Mouse (Mus musculus) neutrophil, adult 83 days (primary cell): ENCODE data around the gene Adprhl1. TPM values are rescaled to one million over a fixed set of nuclear protein-coding genes. Genes with fewer than 3 reads are reported as not detected.

Source experiments
- total RNA-seq, 2 experiments: library from RNA; stranded (reverse); gene quantifications; one replicate each; pipeline ENCODE4 v1.2.4; 2023

The Adprhl1 gene
- under 1 TPM; 0.75 to 0.99 TPM for total RNA-seq

GRCm38 (mm10) chr8:13254019-13254418 lies at the start of gene Adprhl1:
Gene Adprhl1, minus strand, starts transcription at chr8:13254162.

GRCm38 (mm10) chr8:13287692-13288623 lies 34.0 kb upstream of the Adprhl1 start, which contains the start of the genes Dcun1d2 and Tmco3:
Gene Dcun1d2, minus strand, starts transcription at chr8:13288131.
Gene Tmco3, plus strand, starts transcription at chr8:13288190.

GRCm38 (mm10) chr8:13200301-13201012 lies 53.5 kb downstream of the Adprhl1 start, which contains the start of gene Grtp1:
Gene Grtp1, minus strand, starts transcription at chr8:13200620.

Other genes starting within 250 kb of the Adprhl1 start
- gene F7, start 228.1 kb downstream of the Adprhl1 start, total RNA-seq = 1 to 10 TPM; 1.6 to 1.9 TPM
- 10 to 100 TPM; 43.8 to 57.0 TPM for gene F10, start 216.9 kb downstream of the Adprhl1 start, total RNA-seq
- under 1 TPM; 0.11 to 0.13 TPM for gene Proz, start 193.2 kb downstream of the Adprhl1 start, total RNA-seq
- 10 to 100 TPM; 23.7 to 24.5 TPM for gene Pcid2, start 148.7 kb downstream of the Adprhl1 start, total RNA-seq
- 10 to 100 TPM; 50.1 to 51.1 TPM for gene Cul4a, start 148.5 kb downstream of the Adprhl1 start, total RNA-seq
- gene Lamp1, start 95.0 kb downstream of the Adprhl1 start, total RNA-seq = 100 to 1,000 TPM; 332 to 340 TPM
- under 1 TPM; 0.66 to 0.99 TPM for gene Grtp1, start 53.5 kb downstream of the Adprhl1 start, total RNA-seq
- 10 to 100 TPM in 1 of 2 experiments, 1 to 10 TPM in 1; 9.3 to 10.7 TPM for gene Dcun1d2, start 34.0 kb upstream of the Adprhl1 start, total RNA-seq
- gene Tmco3, start 34.0 kb upstream of the Adprhl1 start, total RNA-seq = 10 to 100 TPM; 48.6 to 49.7 TPM
- 100 to 1,000 TPM; 173 to 183 TPM for gene Tfdp1, start 84.6 kb upstream of the Adprhl1 start, total RNA-seq
- not detected for gene Atp4b, start 142.7 kb upstream of the Adprhl1 start, total RNA-seq
- not detected for gene Grk1, start 150.9 kb upstream of the Adprhl1 start, total RNA-seq
- not detected for gene Tmem255b, start 181.0 kb upstream of the Adprhl1 start, total RNA-seq
- gene Gas6, start 240.3 kb upstream of the Adprhl1 start, total RNA-seq = under 1 TPM; 0.31 to 0.68 TPM